Mouse (Mus musculus) hindbrain, embryonic 13.5 days (tissue): ENCODE results near the gene Cep170b. TPM values are rescaled to one million over a fixed set of nuclear protein-coding genes. Genes with fewer than 3 reads are reported as not detected.

Source experiments
- ATAC-seq: fragments of 200-750 bp; cut with Nextera tagmentation; 2 replicates; pipeline ENCODE4 v1.8.0; 2017; ENCODE audit warnings: moderate TSS enrichment; ENCODE audit not compliant: low FRiP score
- H3K27ac ChIP-seq: fragments of 300-500 bp; sonication (generic); 2 replicates; pipeline ENCODE4 v1.5.1; 2015; ENCODE audit warnings: inconsistent platforms, mild to moderate bottlenecking, moderate library complexity
- H3K27me3 ChIP-seq: fragments of 300-500 bp; sonication (generic); 2 replicates; pipeline ENCODE4 v1.6.1; 2015; ENCODE audit warnings: mild to moderate bottlenecking, inconsistent platforms
- H3K36me3 ChIP-seq: fragments of 300-500 bp; sonication (generic); 2 replicates; pipeline ENCODE4 v1.6.1; 2015; ENCODE audit warnings: mild to moderate bottlenecking, inconsistent platforms
- H3K4me1 ChIP-seq: fragments of 300-500 bp; sonication (generic); replicated peaks from 2 replicates; pipeline ENCODE4 v1.6.1; 2015; ENCODE audit warnings: inconsistent platforms
- H3K4me2 ChIP-seq: fragments of 300-500 bp; sonication (generic); 2 replicates; pipeline ENCODE4 v1.6.1; 2015; ENCODE audit warnings: inconsistent platforms, mild to moderate bottlenecking, moderate library complexity
- H3K4me3 ChIP-seq: fragments of 300-500 bp; sonication (generic); 2 replicates; pipeline ENCODE4 v1.5.1; 2015; ENCODE audit warnings: mild to moderate bottlenecking, inconsistent platforms
- H3K9ac ChIP-seq: fragments of 300-500 bp; sonication (generic); 2 replicates; pipeline ENCODE4 v1.6.1; 2015; ENCODE audit warnings: mild to moderate bottlenecking, inconsistent platforms
- H3K9me3 ChIP-seq: fragments of 300-500 bp; sonication (generic); 2 replicates; pipeline ENCODE4 v1.6.1; 2016; ENCODE audit warnings: inconsistent platforms
- WGBS: fragments of 180-500 bp; shearing (Covaris S2); methylation state at CpG from one replicate; pipeline ENCODE4 v1.1.7; 2015; 5-methylcytosine and 5-hydroxymethylcytosine counted together
- polyA plus RNA-seq: library from polyadenylated mRNA; unstranded; fragments of >200 nt; fragmentation: Nextera tagmentation; extraction: Ambion mirVana; gene quantifications from 2 replicates; pipeline ENCODE4 v1.2.1, GENCODE M21; 2015

Cep170b gene
- polyA plus RNA-seq, 1 experiment from 2014 or later: 24.2 TPM

DNA sequence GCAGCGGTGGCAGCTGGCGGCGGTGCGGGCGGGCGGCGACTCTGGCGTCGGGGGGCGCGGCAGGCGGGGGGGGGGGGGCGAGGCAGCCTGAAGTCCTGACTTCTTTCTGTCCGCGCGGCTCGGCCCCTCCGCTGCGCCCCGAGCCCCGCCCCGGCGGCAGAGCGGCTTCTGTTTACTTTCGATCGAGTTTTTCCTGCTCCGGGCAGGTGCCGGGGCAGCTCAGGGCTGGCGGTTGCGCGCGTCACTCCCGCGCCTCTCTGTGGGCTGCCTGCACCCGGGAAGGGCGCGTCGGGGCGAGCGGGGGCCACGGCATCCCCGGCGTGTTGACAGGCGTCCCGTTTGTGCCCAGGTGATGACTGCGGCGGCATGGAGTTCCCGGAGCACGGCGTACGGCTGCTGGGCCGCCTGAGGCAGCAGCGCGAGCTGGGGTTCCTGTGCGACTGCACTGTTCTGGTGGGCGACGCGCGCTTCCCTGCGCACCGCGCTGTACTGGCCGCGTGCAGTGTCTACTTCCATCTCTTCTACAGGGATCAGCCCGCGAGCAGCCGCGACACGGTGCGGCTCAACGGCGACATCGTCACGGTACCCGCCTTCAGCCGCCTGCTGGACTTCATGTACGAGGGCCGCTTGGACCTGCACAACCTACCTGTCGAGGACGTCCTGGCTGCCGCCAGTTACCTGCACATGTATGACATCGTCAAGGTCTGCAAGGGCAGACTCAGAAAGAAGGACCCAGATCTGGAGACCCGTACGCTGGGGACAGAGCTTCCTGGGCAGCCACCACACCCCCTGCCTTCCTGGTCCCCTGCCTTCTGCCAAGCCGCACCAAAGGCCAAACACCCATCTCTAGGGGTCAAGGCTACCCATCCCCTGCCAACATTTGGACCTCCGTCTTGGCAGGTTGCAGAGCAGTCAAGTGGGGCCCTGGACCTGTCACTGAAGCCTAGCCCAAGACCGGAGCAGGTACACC lies 40.9 kb upstream of the Cep170b start:
- H3K9me3 ChIP-seq: no peaks in the 10 kb centered on the region
- H3K4me3 ChIP-seq: peak overlapping the region; percentile 53
- H3K4me2 ChIP-seq: peak overlapping the region; percentile 89
- H3K9ac ChIP-seq: peak overlapping the region; percentile 75
- no peak overlapping the region for H3K27ac ChIP-seq
- ATAC-seq: peak; percentile 21
- peaks cover 53% of the 10 kb centered on the region for H3K27me3 ChIP-seq
- peaks cover 65% of the 10 kb centered on the region for H3K4me1 ChIP-seq
- no peaks in the 10 kb centered on the region for H3K36me3 ChIP-seq
- WGBS: 4% methylated on average over 70 of the region's 87 CpGs

DNA sequence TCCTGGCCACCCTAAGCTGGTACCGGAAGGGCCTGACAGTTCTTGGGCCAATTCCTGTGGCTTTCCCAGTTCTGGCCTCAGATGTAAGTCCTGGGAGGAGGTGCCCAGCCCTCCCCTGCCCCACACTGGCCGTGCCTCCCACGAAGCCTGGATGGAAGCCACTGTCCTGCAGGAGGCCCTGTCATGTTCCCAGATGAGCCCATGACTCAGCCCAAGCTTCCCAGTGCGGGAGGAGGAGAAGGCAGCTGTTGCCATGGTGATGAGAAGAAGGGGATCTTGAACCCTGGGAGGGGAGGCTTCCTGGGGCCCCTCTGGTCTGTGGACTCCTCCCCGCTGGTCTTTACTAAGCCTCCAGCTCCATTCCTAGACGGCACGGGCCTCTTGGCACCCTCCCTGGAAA lies 36.9 kb upstream of the Cep170b start:
- no peak for ATAC-seq
- no peak overlapping the region for H3K4me3 ChIP-seq
- H3K27me3 ChIP-seq: peaks cover 38% of the 10 kb centered on the region
- peaks cover 32% of the 10 kb centered on the region for H3K4me1 ChIP-seq
- H3K36me3 ChIP-seq: no peaks in the 10 kb centered on the region
- H3K27ac ChIP-seq: no peak overlapping the region
- WGBS: 47% methylated on average over 7 of the region's 7 CpGs
- no peak overlapping the region for H3K9ac ChIP-seq
- no peak overlapping the region for H3K4me2 ChIP-seq
- H3K9me3 ChIP-seq: no peaks in the 10 kb centered on the region

DNA sequence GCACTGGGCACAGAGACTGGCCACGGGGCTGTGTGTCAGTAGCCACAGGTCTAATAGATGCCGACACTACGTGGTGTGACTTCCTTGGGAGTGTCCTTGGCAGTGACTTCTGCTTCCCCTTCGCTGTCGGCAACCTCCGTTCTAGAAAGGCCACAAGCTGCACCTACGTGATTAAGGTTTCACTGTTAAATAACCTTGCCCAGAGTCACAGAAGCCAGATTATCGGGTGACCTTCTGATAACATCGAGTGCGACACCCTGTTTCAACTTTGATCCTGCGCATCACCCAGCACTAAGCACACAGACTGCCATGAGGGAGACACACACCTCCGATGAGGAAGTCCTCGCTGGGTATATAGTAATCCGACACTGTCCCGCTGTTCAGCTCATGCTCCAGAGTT lies 31.8 kb upstream of the Cep170b start:
- H3K4me2 ChIP-seq: no peak overlapping the region
- peaks cover 13% of the 10 kb centered on the region for H3K4me1 ChIP-seq
- H3K27ac ChIP-seq: no peak overlapping the region
- H3K9me3 ChIP-seq: no peaks in the 10 kb centered on the region
- ATAC-seq: no peak
- WGBS: 80% methylated on average over 15 of the region's 15 CpGs
- H3K36me3 ChIP-seq: no peaks in the 10 kb centered on the region
- no peak overlapping the region for H3K9ac ChIP-seq
- H3K27me3 ChIP-seq: no peaks in the 10 kb centered on the region
- no peak overlapping the region for H3K4me3 ChIP-seq

DNA sequence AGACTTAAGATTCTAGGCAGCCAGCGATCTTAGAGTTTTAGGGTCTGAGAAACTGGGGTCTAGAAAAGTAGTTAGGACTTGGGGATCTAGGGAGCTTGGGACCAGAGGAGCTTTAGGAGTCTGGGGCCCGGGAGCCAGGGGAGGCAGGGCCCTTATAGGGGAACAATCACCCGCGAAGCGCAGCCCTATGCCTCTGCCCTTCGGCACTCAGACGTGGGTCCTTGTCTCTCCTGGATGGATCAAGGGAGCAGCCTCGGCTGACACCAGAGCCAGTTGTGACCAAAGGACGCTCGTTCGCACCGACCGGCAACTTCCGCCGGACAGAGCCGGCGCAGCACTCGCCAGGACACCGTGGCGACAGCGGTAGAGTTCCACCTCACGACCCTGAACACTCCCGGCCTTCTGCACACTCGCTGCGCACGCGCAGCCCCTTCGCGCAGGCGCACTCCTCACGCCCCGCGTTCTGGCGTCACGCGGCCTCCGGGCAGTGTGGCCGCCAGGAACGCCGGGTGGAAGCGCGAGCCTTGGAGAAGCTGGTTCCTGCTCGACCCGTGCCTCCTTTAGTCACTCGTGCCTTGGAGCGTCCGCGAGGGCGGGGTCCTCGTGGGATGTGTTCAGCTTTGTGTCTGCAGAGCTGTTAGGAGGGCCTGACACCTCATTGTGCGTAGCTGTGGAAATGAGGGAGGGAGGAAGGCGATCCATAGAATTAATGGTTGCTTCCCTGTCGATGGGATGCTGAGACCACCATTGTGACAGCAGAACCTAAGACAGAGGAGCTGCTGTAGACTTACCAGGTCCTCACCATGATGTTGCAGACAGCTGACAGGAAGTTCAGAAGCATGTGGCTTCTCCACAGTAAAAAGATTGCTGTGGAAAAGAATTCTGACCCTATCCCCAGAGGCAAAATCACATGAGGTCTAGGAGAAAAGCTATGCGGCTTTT lies 26.8 kb upstream of the Cep170b start:
- WGBS: 2% methylated on average over 54 of the region's 54 CpGs
- Histone ChIP-seq H3K36me3 (no peaks in the 10 kb centered on the region), H3K9ac (peak overlapping the region; percentile 97), H3K27me3 (peaks cover under 1% of the 10 kb centered on the region; the same call in 1 of the 2 replicates), H3K4me1 (peaks cover 21% of the 10 kb centered on the region), H3K27ac (peak overlapping the region; percentile 96), H3K4me2 (peak overlapping the region; percentile 94), H3K9me3 (no peaks in the 10 kb centered on the region), H3K4me3 (peak overlapping the region; percentile 74)
- peak; percentile 94 for ATAC-seq

DNA sequence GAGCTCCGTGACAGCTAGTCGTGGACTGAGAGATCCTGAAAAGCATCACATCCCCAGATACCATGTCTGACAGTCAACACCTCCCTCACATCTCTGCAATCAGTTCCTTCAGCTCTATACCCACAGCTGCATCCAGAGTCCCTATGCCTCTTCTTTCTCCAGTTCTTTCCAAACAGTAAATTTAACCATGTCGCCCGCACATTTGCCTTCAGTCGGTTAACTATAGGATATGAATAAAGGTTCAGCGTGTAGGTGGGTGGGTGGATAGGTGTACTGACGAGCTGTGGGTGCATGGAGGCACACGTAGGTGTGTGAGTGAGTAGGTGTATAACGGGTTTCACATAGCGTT lies 26.2 kb upstream of the Cep170b start:
- peak overlapping the region; percentile 97 for H3K9ac ChIP-seq
- H3K9me3 ChIP-seq: no peaks in the 10 kb centered on the region
- H3K4me3 ChIP-seq: peak overlapping the region; percentile 74
- H3K36me3 ChIP-seq: no peaks in the 10 kb centered on the region
- peak overlapping the region; percentile 94 for H3K4me2 ChIP-seq
- ATAC-seq: peak; percentile 9; the same call in 1 of the 2 replicates
- H3K4me1 ChIP-seq: peaks cover 21% of the 10 kb centered on the region
- H3K27ac ChIP-seq: peak overlapping the region; percentile 96
- H3K27me3 ChIP-seq: peaks cover 4% of the 10 kb centered on the region; the same call in 1 of the 2 replicates
- 86% methylated on average over 10 of the region's 10 CpGs for WGBS

DNA sequence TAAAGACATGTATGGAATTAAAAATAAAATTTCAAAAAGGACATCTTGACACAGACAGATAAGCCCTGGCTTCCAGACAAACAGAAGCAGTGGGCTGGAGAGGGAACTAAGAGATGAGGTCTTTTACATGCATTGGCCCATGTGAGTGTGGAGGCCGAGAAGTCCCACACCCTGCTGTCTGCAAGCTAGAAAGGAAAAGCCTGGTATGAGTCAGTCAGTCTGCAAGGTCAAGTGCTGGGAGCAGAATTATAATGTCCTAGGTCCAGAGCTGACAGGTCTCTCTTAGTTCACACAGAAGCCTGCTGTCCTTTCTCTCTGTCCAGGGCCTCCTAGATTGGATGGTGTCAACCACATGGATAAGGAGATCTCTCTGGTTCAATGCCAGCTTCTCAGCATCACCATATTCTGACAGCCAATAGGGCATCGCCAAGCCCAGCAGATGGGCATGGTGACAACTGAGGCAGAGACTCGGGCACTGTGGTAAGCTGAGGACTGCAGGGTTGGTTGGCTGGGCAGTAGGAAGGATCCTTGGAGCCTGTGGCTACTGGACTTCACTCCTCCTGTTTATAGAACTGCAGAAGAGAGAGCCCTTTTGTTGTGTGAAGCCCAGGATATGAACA lies 23.3 kb upstream of the Cep170b start:
- 84% methylated on average over 3 of the region's 3 CpGs for WGBS
- ATAC-seq: no peak
- H3K9ac ChIP-seq: no peak overlapping the region

DNA sequence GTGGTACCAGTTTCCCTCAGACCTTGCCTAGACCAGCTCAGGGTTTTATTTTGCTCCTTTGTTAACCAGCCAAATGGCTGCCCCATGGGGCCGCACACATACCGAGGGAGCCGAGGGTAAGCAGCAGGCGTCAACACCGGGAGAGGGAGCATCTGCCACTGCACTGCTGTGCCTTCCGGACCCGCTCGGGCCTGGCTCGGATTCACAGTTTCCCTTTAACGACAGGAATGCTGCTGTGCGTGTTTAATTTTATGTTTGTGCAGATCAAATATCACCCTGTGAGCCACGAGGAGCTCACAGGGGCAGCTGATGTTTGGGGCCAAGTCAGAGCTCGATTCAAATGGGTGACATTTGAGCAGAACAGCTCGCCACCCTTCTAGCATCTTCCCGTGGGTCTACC lies 19.7 kb upstream of the Cep170b start:
- Histone ChIP-seq H3K4me3 (no peak overlapping the region), H3K9ac (peak overlapping the region; percentile 53; the same call in 1 of the 2 replicates), H3K9me3 (no peaks in the 10 kb centered on the region), H3K27me3 (peaks cover 41% of the 10 kb centered on the region), H3K36me3 (no peaks in the 10 kb centered on the region), H3K27ac (peak overlapping the region; percentile 60; the same call in 1 of the 2 replicates), H3K4me2 (0 out of 2 replicates have a peak overlapping the region, but pooled peaks have one; percentile 23), H3K4me1 (peaks cover 11% of the 10 kb centered on the region)
- ATAC-seq: peak; percentile 58; the same call in 1 of the 2 replicates
- WGBS: 18% methylated on average over 15 of the region's 15 CpGs

More for the DNA sequence above, 23.3 kb upstream of the Cep170b start:
- H3K36me3 ChIP-seq: no peaks in the 10 kb centered on the region
- H3K4me3 ChIP-seq: no peak overlapping the region
- H3K27me3 ChIP-seq: peaks cover 23% of the 10 kb centered on the region
- H3K27ac ChIP-seq: no peak overlapping the region
- H3K4me2 ChIP-seq: no peak overlapping the region
- H3K4me1 ChIP-seq: peaks cover 33% of the 10 kb centered on the region
- no peaks in the 10 kb centered on the region for H3K9me3 ChIP-seq

DNA sequence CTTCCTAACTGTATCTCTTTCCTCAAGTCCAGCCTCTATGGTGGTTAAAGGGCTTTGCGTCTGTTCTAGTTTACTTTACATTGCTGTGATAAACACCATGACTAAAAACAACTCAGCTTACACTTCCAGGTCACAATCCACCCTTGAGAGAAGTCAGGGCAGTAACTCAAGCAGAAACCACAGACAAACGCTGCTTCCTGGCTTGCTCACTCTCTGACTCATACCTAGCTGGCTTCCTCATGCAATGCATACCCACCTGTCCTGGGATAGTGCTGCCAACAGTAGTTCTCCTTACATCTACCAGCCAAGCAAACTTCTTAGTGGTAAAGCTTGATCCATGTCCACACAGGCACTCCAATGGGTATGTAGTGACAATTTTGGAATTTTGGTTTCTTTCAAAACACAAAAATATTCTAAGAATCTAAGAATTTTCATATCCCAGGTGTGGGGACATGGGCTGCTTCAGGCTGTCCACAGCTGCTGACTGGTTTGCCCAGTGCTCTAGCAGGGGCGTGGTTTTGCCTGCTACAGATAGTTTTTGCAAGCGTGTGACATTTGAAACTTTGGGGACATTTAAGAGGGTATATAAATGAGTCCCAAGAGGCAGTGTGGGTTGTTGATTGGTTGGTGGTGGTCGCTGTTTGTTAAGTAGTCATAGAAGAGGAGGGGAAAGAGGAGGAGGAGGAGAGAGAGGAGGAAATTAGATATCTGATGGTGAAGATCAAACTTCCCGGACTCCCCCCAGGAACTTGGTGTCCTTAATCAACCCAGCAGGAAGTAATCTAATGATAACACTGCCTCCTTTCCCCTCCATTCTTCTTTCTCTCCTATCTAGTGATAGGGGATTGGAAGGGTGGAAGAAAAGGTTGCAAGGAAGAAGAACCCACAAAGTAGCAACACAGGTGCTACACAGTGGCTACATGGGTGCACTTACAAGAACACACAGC lies 17.6 kb upstream of the Cep170b start:
- H3K27ac ChIP-seq: no peak overlapping the region
- H3K4me3 ChIP-seq: no peak overlapping the region
- H3K9ac ChIP-seq: no peak overlapping the region
- no peaks in the 10 kb centered on the region for H3K9me3 ChIP-seq
- peaks cover 45% of the 10 kb centered on the region for H3K27me3 ChIP-seq
- H3K4me2 ChIP-seq: no peak overlapping the region
- no peak for ATAC-seq
- 76% methylated on average over 6 of the region's 6 CpGs for WGBS
- no peaks in the 10 kb centered on the region for H3K36me3 ChIP-seq
- H3K4me1 ChIP-seq: peaks cover 22% of the 10 kb centered on the region

DNA sequence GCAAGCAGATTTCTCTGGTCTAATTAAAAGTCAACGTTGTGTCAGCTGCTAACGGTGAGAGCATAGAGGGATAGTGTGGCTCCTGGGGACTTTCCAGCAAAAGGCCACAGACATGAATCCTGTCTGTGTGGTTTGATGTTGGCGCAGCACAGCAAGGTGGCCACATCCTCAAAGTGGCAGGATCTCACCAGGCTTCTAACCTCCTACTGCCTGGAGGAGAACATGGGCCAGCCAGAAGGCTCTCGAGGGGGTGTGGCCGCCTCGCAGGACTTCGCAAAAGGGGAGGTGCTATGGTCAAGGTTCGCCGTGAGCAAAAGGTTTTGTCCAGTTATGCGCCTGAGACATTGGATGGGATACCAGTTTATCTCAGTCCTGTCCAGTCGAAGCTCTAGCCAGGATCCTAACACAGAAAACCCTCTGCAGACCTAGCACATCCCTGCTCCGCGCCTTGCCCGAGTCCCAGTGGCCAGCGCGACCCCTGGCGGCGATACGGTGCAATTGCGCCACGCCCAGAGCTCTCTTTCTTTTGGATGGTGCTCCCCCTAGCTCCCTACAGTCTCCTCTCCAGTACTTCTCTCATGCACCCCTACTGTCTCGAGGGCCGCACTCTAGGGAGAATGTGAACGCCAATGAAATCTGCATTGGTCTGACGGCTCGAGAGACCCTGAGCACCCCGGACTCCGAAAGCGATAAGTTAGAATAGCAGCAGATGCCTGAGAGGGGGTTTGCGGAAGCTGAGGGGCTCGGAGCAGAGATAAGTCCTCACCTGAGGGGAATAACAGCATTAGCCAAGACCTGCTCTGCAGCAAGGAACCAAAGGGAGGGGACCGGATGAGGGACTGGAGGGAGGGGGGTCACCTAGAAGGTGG lies 13.3 kb upstream of the Cep170b start:
- WGBS: 12% methylated on average over 32 of the region's 32 CpGs
- peaks cover 31% of the 10 kb centered on the region for H3K27me3 ChIP-seq
- H3K4me3 ChIP-seq: peak overlapping the region; percentile 13; the same call in 1 of the 2 replicates
- no peaks in the 10 kb centered on the region for H3K9me3 ChIP-seq
- H3K4me2 ChIP-seq: peak overlapping the region; percentile 38
- H3K27ac ChIP-seq: no peak overlapping the region
- H3K4me1 ChIP-seq: peaks cover 11% of the 10 kb centered on the region
- ATAC-seq: peak; percentile 75
- no peaks in the 10 kb centered on the region for H3K36me3 ChIP-seq
- H3K9ac ChIP-seq: peak overlapping the region; percentile 58; the same call in 1 of the 2 replicates

DNA sequence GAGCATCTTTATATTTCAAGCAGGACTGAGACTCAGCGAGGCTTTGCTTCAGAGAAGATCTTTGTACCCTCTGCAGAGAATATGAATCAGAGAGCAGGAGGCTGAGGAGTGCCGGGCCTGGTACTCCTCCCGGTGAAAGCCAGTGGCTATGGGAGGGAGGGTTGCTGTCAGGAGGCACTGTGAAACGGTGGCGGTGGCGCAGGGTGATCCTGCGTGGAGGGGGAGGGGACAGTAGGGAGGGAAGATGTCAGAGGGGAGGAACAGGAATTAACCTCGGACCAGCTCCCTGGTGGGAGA lies 12.7 kb upstream of the Cep170b start:
- no peak overlapping the region for H3K27ac ChIP-seq
- peak overlapping the region; percentile 38; the same call in 1 of the 2 replicates for H3K4me2 ChIP-seq
- WGBS: 30% methylated on average over 8 of the region's 8 CpGs
- no peak overlapping the region for H3K4me3 ChIP-seq
- ATAC-seq: peak; percentile 56
- H3K9ac ChIP-seq: peak overlapping the region; percentile 58; the same call in 1 of the 2 replicates
- H3K36me3 ChIP-seq: no peaks in the 10 kb centered on the region
- peaks cover 26% of the 10 kb centered on the region for H3K27me3 ChIP-seq
- H3K4me1 ChIP-seq: peaks cover 11% of the 10 kb centered on the region
- no peaks in the 10 kb centered on the region for H3K9me3 ChIP-seq
